Mouse (Mus musculus) limb, embryonic 15.5 days (tissue): ENCODE measurements around the gene Ccng1. TPM values are rescaled to one million over a fixed set of nuclear protein-coding genes. Genes with fewer than 3 reads are reported as not detected.

Experiments
- ATAC-seq: fragments of 200-750 bp; cut with Nextera tagmentation; 2 replicates; pipeline ENCODE4 v1.8.0; 2017; ENCODE audit warnings: low read depth, moderate TSS enrichment; ENCODE audit not compliant: insufficient number of reproducible peaks, low FRiP score, low TSS enrichment
- H3K27ac ChIP-seq: fragments of 300-500 bp; sonication (generic); 2 replicates; pipeline ENCODE4 v1.5.1; 2015; ENCODE audit warnings: moderate library complexity, mild to moderate bottlenecking, inconsistent platforms
- H3K27me3 ChIP-seq: fragments of 300-500 bp; sonication (generic); 2 replicates; pipeline ENCODE4 v1.6.1; 2015; ENCODE audit warnings: inconsistent platforms
- H3K36me3 ChIP-seq: fragments of 300-500 bp; sonication (generic); 2 replicates; pipeline ENCODE4 v1.6.1; 2015; ENCODE audit warnings: inconsistent platforms
- H3K4me1 ChIP-seq: fragments of 300-500 bp; sonication (generic); 2 replicates; pipeline ENCODE4 v1.6.1; 2015; ENCODE audit warnings: inconsistent platforms
- H3K4me2 ChIP-seq: fragments of 300-500 bp; sonication (generic); 2 replicates; pipeline ENCODE4 v1.6.1; 2015; ENCODE audit warnings: mild to moderate bottlenecking, inconsistent platforms
- H3K4me3 ChIP-seq: fragments of 300-500 bp; sonication (generic); 2 replicates; pipeline ENCODE4 v1.5.1; 2015; ENCODE audit warnings: mild to moderate bottlenecking, inconsistent platforms
- H3K9ac ChIP-seq: fragments of 300-500 bp; sonication (generic); 2 replicates; pipeline ENCODE4 v1.6.1; 2015; ENCODE audit warnings: inconsistent platforms
- H3K9me3 ChIP-seq: fragments of 300-500 bp; sonication (generic); 2 replicates; pipeline ENCODE4 v1.6.1; 2016; ENCODE audit warnings: inconsistent platforms
- WGBS: fragments of 180-500 bp; shearing (Covaris S2); methylation state at CpG from one replicate; pipeline ENCODE4 v1.1.7; 2015; 5-methylcytosine and 5-hydroxymethylcytosine counted together
- polyA plus RNA-seq: library from polyadenylated mRNA; unstranded; fragments of >200 nt; fragmentation: Nextera tagmentation; extraction: Ambion mirVana; gene quantifications from 2 replicates; pipeline ENCODE4 v1.2.1, GENCODE M21; 2015

Ccng1 gene
- 48.8 and 62.6 TPM in 2 replicates for polyA plus RNA-seq

DNA sequence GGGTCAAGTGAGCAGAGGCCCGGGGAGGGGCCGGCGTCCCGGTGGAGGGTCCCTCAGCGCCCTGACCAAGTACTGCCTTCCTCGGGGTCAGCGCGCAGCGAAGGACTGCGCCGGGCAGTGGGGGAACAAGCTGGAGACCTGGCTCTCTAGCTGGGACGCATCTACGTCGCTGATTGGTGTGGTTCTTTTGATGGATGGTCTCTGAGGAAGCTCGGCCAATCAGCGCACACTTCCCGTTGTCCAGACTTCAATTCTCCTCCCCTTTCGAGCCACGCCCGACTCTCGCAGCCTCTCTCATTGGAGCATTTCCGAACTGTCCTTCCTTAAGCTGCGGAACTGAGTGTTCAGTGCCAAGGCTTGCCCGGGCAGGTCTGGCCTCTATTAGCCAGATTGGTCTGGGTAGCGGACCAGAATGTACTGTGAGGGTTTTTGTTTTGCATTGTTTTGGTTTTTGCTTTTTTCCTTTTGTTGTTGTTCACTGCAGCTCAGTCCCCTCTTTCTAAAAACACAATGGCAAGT, at the start of gene Ccng1:
Ccng1 (minus strand) TSS at position 203 of the 519 bp plus-strand sequence.
- Histone ChIP-seq H3K27ac (peak within 1 kb of the TSS; percentile 83), H3K4me2 (peak within 1 kb of the TSS; percentile 73), H3K9ac (peak within 1 kb of the TSS; percentile 85), H3K4me1 (peaks cover 5% of the 10 kb centered on the region; the same call in 1 of the 2 replicates), H3K4me3 (peak within 1 kb of the TSS; percentile 76), H3K36me3 (0 out of 2 replicates have a peak, but pooled peaks cover 8% of the 10 kb centered on the region), H3K9me3 (no peaks in the 10 kb centered on the region), H3K27me3 (no peaks in the 10 kb centered on the region)
- under 1% methylated on average over 25 of the region's 25 CpGs for WGBS
- peak; percentile 98 for ATAC-seq

DNA sequence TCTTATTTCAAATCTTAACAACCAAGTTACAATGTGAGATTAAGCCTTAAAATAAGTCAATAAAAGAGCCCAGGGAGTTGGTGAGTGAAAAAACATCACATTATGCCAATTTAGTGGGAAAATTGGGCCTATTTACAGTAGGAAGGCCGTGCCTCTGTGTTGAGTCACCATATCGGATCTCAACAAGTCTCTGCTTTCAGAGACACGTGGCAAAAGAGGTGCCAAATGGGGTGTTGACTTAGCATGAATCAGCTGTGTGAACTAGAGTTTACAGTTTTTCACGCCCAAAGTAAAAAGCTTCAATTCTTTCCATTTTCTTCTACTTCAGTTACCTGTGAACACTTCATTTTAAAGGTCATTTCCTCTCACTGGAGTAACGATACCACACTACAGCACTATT, 35.2 kb upstream of the Ccng1 start:
- Histone ChIP-seq H3K9ac (no peak overlapping the region), H3K27ac (no peak overlapping the region), H3K9me3 (no peaks in the 10 kb centered on the region), H3K4me3 (no peak overlapping the region), H3K4me1 (no peaks in the 10 kb centered on the region), H3K27me3 (no peaks in the 10 kb centered on the region), H3K4me2 (no peak overlapping the region), H3K36me3 (no peaks in the 10 kb centered on the region)
- ATAC-seq = no peak
- WGBS = 49% methylated on average over 5 of the region's 5 CpGs

DNA sequence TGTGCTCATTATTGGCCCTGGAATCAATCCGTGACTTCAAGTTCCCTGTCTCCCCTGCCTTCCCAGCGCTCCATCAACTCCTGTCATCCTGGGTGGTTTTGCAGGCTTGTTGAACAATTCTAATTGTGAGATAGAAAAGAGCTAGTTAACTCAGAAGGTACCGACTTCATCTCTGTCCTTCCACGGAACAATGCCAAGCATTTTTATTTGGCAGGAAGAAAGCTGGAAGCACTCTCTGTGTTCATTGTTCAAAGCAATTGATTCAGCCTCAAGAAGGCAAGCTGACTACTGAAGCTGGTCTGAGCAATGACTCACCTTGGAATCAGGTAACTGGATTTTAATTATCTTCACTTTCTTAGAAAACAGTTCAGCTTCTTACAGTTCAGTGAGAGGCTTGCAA, 34.6 kb upstream of the Ccng1 start:
- ATAC-seq = no peak
- H3K4me3 ChIP-seq = no peak overlapping the region
- no peaks in the 10 kb centered on the region for H3K27me3 ChIP-seq
- no peaks in the 10 kb centered on the region for H3K4me1 ChIP-seq
- H3K9me3 ChIP-seq = no peaks in the 10 kb centered on the region
- H3K9ac ChIP-seq = no peak overlapping the region
- H3K36me3 ChIP-seq = no peaks in the 10 kb centered on the region
- no peak overlapping the region for H3K27ac ChIP-seq
- WGBS = 69% methylated on average over 4 of the region's 4 CpGs
- H3K4me2 ChIP-seq = no peak overlapping the region

DNA sequence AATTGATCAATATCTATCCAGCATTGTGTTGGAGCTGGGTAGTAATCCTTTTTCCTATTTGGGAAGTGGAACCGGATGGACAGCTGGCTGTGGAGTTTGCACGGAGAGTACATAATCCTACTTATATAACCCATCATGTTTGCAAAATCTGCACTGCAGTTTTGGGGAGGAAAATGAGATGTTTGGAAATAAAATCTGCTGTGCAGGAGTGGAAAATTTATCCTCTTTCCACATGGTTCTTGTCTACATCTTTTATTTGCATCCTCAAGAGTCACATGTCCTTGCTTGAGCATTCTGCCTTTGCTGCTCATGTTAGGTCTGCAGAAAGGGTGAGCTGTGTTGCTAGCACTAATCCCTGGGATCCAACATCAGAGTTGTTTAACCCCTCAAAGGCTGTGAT, 31.8 kb upstream of the Ccng1 start:
- no peaks in the 10 kb centered on the region for H3K36me3 ChIP-seq
- H3K4me2 ChIP-seq = no peak overlapping the region
- H3K4me1 ChIP-seq = no peaks in the 10 kb centered on the region
- H3K4me3 ChIP-seq = no peak overlapping the region
- no peak for ATAC-seq
- 65% methylated on average over 2 of the region's 2 CpGs for WGBS
- no peaks in the 10 kb centered on the region for H3K27me3 ChIP-seq
- no peak overlapping the region for H3K9ac ChIP-seq
- H3K9me3 ChIP-seq = no peaks in the 10 kb centered on the region
- H3K27ac ChIP-seq = no peak overlapping the region

DNA sequence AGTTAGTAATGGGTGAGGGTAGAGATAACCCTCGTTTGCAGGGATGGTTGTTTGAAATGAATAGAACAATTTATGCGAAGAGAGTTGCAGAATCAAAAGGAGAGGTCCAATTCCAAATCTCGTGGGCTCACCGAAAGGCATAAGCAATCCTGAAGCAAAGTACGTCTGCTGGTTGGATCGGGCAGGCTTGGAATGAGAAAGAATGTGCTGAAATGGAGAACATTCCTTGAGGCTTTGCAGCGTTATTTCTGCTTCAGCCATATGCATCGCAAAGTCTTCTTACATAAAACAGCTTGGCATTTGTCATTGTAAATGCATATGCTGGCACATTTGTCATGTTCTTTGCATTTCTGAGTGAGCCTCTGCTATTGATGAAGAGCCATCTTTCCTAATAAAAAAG, 29.2 kb upstream of the Ccng1 start:
- Histone ChIP-seq H3K9me3 (no peaks in the 10 kb centered on the region), H3K4me1 (no peaks in the 10 kb centered on the region), H3K36me3 (no peaks in the 10 kb centered on the region), H3K27ac (no peak overlapping the region), H3K4me3 (no peak overlapping the region), H3K4me2 (no peak overlapping the region), H3K27me3 (no peaks in the 10 kb centered on the region), H3K9ac (no peak overlapping the region)
- 71% methylated on average over 8 of the region's 8 CpGs for WGBS
- ATAC-seq = no peak

DNA sequence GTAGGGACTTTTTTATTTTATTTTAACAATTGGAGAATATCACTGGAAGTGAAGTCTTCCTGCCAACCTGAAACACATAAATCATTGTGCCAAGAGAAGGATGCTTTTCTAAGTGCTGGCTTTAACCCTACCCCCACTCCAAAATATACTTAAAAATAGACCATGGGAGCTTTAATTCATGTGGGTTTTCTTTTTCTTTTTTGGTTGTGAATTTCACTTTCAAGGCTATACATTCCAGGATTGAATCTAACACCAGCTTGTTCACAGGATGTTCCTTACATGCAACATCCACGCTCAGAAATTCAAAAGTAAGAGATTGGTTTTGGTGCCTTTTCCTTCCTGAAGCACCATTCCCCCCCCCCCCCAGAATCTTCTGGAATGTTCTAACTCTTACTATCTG, 28.2 kb upstream of the Ccng1 start:
- WGBS = 81% methylated on average over 1 of the region's 1 CpGs
- Histone ChIP-seq H3K9me3 (no peaks in the 10 kb centered on the region), H3K4me3 (no peak overlapping the region), H3K36me3 (no peaks in the 10 kb centered on the region), H3K27ac (no peak overlapping the region), H3K4me1 (no peaks in the 10 kb centered on the region), H3K27me3 (no peaks in the 10 kb centered on the region), H3K4me2 (no peak overlapping the region), H3K9ac (no peak overlapping the region)
- no peak for ATAC-seq

DNA sequence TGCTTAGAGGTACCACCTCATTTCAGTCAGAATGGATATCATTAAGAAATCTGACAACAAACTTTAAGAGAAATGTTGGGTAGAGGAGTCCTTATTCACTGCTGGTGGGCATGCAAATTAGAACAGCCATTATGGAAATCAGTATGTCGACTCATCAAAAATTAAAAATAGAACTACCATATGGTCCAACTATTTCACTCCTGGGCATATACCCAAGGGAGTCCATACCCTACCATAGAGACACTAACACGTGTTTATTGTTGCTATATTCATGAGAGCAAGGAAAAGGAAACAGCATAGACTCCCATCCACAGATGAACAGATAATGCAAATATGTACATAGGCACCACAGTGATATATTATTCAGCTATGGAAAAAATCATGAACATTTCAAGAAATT, 26.7 kb upstream of the Ccng1 start:
- no peaks in the 10 kb centered on the region for H3K9me3 ChIP-seq
- no peaks in the 10 kb centered on the region for H3K27me3 ChIP-seq
- H3K4me1 ChIP-seq = no peaks in the 10 kb centered on the region
- H3K4me2 ChIP-seq = no peak overlapping the region
- no peaks in the 10 kb centered on the region for H3K36me3 ChIP-seq
- H3K9ac ChIP-seq = no peak overlapping the region
- no peak overlapping the region for H3K4me3 ChIP-seq
- no peak for ATAC-seq
- no peak overlapping the region for H3K27ac ChIP-seq
- WGBS = 71% methylated on average over 2 of the region's 2 CpGs

DNA sequence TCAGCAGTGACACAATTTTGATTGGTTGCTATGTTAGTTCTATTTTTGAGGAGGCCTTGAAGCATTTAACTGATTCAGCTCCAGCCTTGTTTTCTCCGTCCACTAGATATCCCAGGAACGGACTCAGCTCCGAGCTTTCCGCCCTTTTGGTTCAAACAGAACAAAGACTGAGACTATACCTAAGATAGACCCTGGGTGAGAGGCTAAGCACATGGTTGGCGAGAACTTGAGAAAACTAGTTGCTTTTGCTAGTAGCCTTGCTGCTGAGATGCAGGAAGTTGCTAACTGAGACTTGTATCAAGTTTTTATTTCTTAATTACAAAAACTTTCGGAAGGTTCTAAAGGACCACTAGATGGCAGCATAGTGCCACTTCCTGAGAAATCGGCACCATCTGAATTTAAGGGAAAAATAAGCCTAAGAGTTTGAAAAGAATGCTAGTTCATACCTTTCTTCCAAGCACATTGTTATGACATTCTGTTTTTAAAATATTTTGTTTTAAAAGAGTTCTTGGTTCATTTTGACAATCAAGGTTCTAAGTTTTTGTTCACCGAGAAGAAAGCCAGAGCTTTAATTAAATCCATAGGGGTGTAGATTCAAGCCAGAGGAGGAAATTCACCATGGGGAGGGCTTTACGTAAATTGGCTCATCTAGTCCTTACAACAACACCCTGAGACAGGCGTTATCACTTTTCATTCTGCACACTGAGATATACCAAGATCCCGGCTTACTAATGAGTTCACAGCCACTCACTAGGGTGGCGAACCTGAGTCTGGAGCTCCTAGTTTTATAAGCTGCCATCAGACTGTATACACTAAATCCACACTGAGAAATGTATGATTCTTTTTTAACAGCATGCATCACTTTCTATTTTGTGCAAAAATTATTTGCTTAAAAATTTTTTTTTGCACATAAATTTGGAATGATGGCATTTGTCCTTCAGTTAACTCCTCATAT, 20.5 kb upstream of the Ccng1 start:
- ATAC-seq = no peak
- WGBS = 36% methylated on average over 12 of the region's 12 CpGs

DNA sequence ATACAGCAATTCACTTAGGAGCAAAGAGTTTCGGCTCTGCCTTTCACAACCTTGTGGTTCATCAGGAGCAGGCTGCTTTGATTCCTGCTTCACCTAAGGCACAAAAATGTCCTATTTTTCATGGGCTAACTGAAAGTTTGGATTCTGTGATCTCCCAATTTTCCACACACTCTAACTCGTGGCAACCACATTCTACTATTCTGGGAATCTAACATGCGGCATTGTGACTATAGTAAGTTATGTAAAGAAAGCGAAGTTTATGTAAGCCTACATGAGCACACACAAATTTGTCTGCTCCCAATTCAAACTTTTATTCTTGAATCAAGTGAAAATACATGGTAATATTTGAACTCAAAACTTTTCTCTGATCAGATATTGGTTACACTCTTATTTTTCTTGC, 9.6 kb upstream of the Ccng1 start:
- Histone ChIP-seq H3K27ac (no peak overlapping the region), H3K36me3 (no peaks in the 10 kb centered on the region), H3K4me1 (no peaks in the 10 kb centered on the region), H3K4me3 (no peak overlapping the region), H3K9ac (no peak overlapping the region), H3K4me2 (no peak overlapping the region), H3K9me3 (no peaks in the 10 kb centered on the region), H3K27me3 (no peaks in the 10 kb centered on the region)
- no peak for ATAC-seq
- 73% methylated on average over 4 of the region's 4 CpGs for WGBS

More for the DNA sequence above, 20.5 kb upstream of the Ccng1 start:
- no peaks in the 10 kb centered on the region for H3K27me3 ChIP-seq
- H3K9ac ChIP-seq = no peak overlapping the region
- H3K27ac ChIP-seq = no peak overlapping the region
- no peaks in the 10 kb centered on the region for H3K36me3 ChIP-seq
- no peaks in the 10 kb centered on the region for H3K4me1 ChIP-seq
- H3K4me3 ChIP-seq = no peak overlapping the region
- no peaks in the 10 kb centered on the region for H3K9me3 ChIP-seq
- peak overlapping the region; percentile 25 for H3K4me2 ChIP-seq

DNA sequence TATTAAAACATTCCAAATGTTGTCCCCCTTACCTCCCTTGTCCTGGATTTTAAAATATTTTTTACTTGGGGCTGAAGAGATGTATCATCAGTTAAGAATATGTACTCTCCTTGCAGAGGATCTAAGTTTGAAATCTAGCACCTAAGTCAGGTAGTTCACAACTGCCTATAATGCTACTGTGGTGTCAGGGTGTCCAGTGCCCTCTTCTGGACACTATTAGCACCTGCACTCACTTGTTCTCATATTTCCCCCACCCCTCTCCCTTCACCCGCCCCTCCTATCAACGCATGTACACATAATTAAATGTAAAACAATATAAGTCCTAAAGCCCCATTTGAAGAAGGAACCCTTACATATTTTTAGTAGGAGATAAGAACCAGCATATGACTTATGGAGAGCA, 8.3 kb upstream of the Ccng1 start:
- WGBS = 9% methylated on average over 2 of the region's 2 CpGs
- H3K27me3 ChIP-seq = no peaks in the 10 kb centered on the region
- no peak overlapping the region for H3K27ac ChIP-seq
- no peak overlapping the region for H3K9ac ChIP-seq
- H3K4me2 ChIP-seq = no peak overlapping the region
- no peak overlapping the region for H3K4me3 ChIP-seq
- no peaks in the 10 kb centered on the region for H3K9me3 ChIP-seq
- no peak for ATAC-seq
- no peaks in the 10 kb centered on the region for H3K4me1 ChIP-seq
- no peaks in the 10 kb centered on the region for H3K36me3 ChIP-seq

DNA sequence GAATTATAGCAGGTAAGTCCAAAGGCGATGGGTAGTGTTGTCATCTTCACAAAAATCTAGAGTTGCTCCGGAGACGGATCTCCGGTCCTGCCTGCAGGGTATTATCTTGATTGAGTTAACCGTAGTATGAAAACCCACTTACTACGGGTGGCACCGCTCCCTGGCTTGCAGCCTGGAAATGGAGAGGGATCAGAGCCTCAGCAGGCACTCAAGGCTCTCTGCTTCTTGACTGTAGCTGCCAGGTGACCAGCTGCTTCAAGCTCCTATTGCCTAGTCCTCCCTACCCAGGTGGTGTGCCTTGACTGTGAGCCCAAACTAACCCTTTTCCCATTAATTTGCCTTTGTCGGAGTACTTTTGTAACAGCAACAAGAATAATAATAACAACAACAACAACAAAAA, 4.8 kb upstream of the Ccng1 start:
- Histone ChIP-seq H3K4me1 (no peaks in the 10 kb centered on the region), H3K9me3 (no peaks in the 10 kb centered on the region), H3K36me3 (no peaks in the 10 kb centered on the region), H3K27ac (no peak overlapping the region), H3K27me3 (no peaks in the 10 kb centered on the region), H3K4me2 (no peak overlapping the region), H3K9ac (no peak overlapping the region), H3K4me3 (no peak overlapping the region)
- WGBS = 77% methylated on average over 8 of the region's 8 CpGs
- no peak for ATAC-seq

DNA sequence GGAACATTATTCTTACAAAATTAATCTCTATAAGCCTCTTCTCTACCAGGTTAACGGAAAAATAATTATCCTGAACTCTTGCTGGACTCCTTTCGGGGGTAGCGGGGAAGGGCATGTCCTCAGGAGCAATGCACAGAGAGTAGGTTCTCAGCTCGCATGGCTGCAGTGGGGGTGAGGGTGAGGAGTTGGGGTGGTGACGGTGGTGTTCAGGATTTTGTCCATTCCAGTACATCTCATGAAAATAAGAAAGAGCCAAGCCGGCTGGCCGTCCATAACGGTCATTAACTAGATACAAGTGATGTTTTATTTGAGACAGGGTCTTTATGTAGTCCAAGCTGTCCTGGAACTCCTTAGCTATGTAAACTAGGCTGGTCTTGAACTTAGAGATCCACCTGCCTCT, 857 bp upstream of the Ccng1 start:
- Histone ChIP-seq H3K36me3 (0 out of 2 replicates have a peak, but pooled peaks cover 8% of the 10 kb centered on the region), H3K9ac (no peak overlapping the region), H3K4me3 (0 out of 2 replicates have a peak overlapping the region, but pooled peaks have one; percentile 76), H3K27me3 (no peaks in the 10 kb centered on the region), H3K4me1 (peaks cover 5% of the 10 kb centered on the region; the same call in 1 of the 2 replicates), H3K9me3 (no peaks in the 10 kb centered on the region), H3K27ac (no peak overlapping the region), H3K4me2 (no peak overlapping the region)
- WGBS = 84% methylated on average over 8 of the region's 8 CpGs
- no peak for ATAC-seq
